Mouse (Mus musculus) heart, embryonic 11.5 days (tissue): ENCODE measurements around the gene Haus4. TPM values are rescaled to one million over a fixed set of nuclear protein-coding genes. Genes with fewer than 3 reads are reported as not detected.

Experiments used
- ATAC-seq: fragments of 200-750 bp; cut with Nextera tagmentation; replicated peaks from 2 replicates; pipeline ENCODE4 v1.8.0; 2017; ENCODE audit warnings: moderate library complexity; ENCODE audit not compliant: insufficient number of reproducible peaks, low FRiP score, low TSS enrichment
- H3K27ac ChIP-seq: fragments of 300-500 bp; sonication (generic); 2 replicates; pipeline ENCODE4 v1.5.1; 2014; ENCODE audit warnings: mild to moderate bottlenecking, low read depth, low read length
- H3K27me3 ChIP-seq: fragments of 300-500 bp; sonication (generic); 2 replicates; pipeline ENCODE4 v1.6.1; 2014; ENCODE audit warnings: mild to moderate bottlenecking, low read length, mixed read lengths; ENCODE audit not compliant: control insufficient read depth, insufficient read depth
- H3K36me3 ChIP-seq: fragments of 300-500 bp; sonication (generic); 2 replicates; pipeline ENCODE4 v1.6.1; 2014; ENCODE audit warnings: mild to moderate bottlenecking, low read length, moderate library complexity, mixed read lengths; ENCODE audit not compliant: control insufficient read depth, insufficient read depth
- H3K4me1 ChIP-seq: fragments of 300-500 bp; sonication (generic); 2 replicates; pipeline ENCODE4 v1.6.1; 2014; ENCODE audit warnings: low read length; ENCODE audit not compliant: control insufficient read depth, insufficient read depth
- H3K4me2 ChIP-seq: fragments of 300-500 bp; sonication (generic); 2 replicates; pipeline ENCODE4 v1.6.1; 2014; ENCODE audit warnings: mild to moderate bottlenecking, moderate library complexity
- H3K4me3 ChIP-seq: fragments of 300-500 bp; sonication (generic); 2 replicates; pipeline ENCODE4 v1.5.1; 2014; ENCODE audit warnings: low read depth, low read length
- H3K9ac ChIP-seq: fragments of 300-500 bp; sonication (generic); 2 replicates; pipeline ENCODE4 v1.6.1; 2014; ENCODE audit warnings: mild to moderate bottlenecking, low read depth, low read length, moderate library complexity
- H3K9me3 ChIP-seq: fragments of 300-500 bp; sonication (generic); replicated peaks from 2 replicates; pipeline ENCODE4 v1.6.1; 2016; ENCODE audit warnings: low read length; ENCODE audit not compliant: control insufficient read depth
- WGBS: fragments of 180-500 bp; shearing (Covaris S2); extraction: QIAGEN DNeasy Blood & Tissue Kit; methylation state at CpG from one replicate; pipeline ENCODE4 v1.1.7; 2014; ENCODE audit not compliant: insufficient replicate concordance; 5-methylcytosine and 5-hydroxymethylcytosine counted together
- polyA plus RNA-seq: library from polyadenylated mRNA; unstranded; fragments of >200 nt; fragmentation: Nextera tagmentation; extraction: Ambion mirVana; gene quantifications from 2 replicates; pipeline ENCODE4 v1.2.1, GENCODE M21; 2014

The Haus4 gene
- polyA plus RNA-seq, 1 experiment from 2014 or later, result 42.8 TPM

- Histone ChIP-seq H3K9me3 (no peaks in the 10 kb centered on the region), H3K4me1 (peaks cover 14% of the 10 kb centered on the region), H3K4me2 (peak overlapping the region; percentile 82), H3K36me3 (no peaks in the 10 kb centered on the region), H3K9ac (peak overlapping the region; percentile 69), H3K27ac (no peak overlapping the region), H3K27me3 (no peaks in the 10 kb centered on the region), H3K4me3 (no peak overlapping the region)
- 23% methylated on average over 5 of the region's 5 CpGs for WGBS
- no peak for ATAC-seq
Observed at GRCm38 (mm10) chr14:54528007-54528393, 26.4 kb downstream of the Haus4 start.

DNA sequence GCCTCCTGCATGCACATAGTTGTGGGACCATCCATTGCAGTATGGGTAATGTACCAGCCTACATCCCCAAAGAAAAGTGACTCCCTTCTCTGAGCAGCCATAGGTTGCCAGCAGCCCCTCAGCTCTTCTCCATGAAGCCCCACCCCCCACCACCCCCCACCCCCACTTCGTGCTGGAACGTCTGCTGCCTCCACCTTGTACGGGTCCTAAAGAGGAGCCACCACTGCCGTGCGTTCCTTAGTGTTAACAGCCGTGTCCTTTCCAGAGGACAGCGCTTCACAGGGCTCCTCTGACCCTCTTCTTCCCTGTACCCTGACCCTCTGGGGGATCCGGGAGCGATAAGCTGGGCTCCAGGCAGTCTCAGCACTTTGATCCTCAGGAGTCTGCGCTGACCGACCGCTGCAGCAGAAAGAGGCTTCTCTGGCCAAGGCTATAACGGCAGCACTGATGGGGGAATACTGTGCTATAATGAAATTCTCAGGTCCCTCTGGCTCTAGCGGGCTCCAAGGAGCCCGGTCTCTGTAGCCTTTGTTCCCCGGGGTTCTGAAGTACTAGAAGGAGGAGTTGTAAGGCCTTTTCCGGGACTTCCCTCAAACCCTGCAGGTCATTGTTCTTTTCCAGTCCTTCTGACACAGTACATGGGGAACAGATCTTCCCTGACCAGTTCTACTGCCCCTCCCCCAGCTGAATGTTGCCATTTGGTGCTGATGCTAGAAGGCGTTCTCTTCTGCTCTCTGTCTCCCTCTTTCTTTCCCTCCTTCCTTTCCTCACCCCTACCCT, 27.0 kb downstream of the Haus4 start:
- Histone ChIP-seq H3K4me2 (peak overlapping the region; percentile 82), H3K9me3 (no peaks in the 10 kb centered on the region), H3K4me1 (peaks cover 14% of the 10 kb centered on the region), H3K9ac (peak overlapping the region; percentile 69), H3K27ac (peak overlapping the region; percentile 51), H3K36me3 (no peaks in the 10 kb centered on the region), H3K4me3 (peak overlapping the region; percentile 36), H3K27me3 (no peaks in the 10 kb centered on the region)
- peak; percentile 59; the same call in 1 of the 2 replicates for ATAC-seq
- WGBS, result 0% methylated on average over 18 of the region's 18 CpGs

DNA sequence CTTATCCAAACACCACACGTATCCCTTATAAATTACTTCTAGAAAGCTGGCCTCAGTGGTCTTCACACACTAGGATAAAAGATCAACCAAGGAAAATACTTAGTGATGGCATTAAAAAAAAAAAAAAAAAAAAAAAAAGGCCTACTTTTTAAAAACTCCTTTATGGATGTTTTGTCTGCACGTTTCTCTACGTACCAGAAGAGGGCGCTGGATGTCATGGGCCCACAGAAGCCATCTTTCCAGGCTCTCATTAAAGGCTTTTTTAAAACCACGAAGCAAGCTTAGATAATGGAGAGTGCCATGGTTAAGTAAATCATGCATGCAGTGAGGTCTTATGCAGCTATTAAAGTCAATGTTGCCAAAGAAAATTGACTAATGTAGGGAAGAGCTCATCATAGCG, 30.8 kb downstream of the Haus4 start:
- no peaks in the 10 kb centered on the region for H3K27me3 ChIP-seq
- no peak overlapping the region for H3K27ac ChIP-seq
- H3K9me3 ChIP-seq, result no peaks in the 10 kb centered on the region
- 31% methylated on average over 6 of the region's 6 CpGs for WGBS
- H3K4me1 ChIP-seq, result peaks cover 11% of the 10 kb centered on the region
- no peaks in the 10 kb centered on the region for H3K36me3 ChIP-seq
- H3K9ac ChIP-seq, result no peak overlapping the region
- no peak for ATAC-seq
- H3K4me3 ChIP-seq, result no peak overlapping the region
- H3K4me2 ChIP-seq, result no peak overlapping the region

- WGBS, result 3% methylated on average over 17 of the region's 17 CpGs
- peaks cover 8% of the 10 kb centered on the region for H3K4me1 ChIP-seq
- H3K36me3 ChIP-seq, result peaks cover 31% of the 10 kb centered on the region
- H3K4me2 ChIP-seq, result peak overlapping the region; percentile 84
- H3K27ac ChIP-seq, result peak overlapping the region; percentile 70
- no peaks in the 10 kb centered on the region for H3K27me3 ChIP-seq
- peak overlapping the region; percentile 85 for H3K9ac ChIP-seq
- no peaks in the 10 kb centered on the region for H3K9me3 ChIP-seq
- peak; percentile 50; the same call in 1 of the 2 replicates for ATAC-seq
- peak overlapping the region; percentile 78 for H3K4me3 ChIP-seq
Observed at GRCm38 (mm10) chr14:54516710-54517310, 37.6 kb downstream of the Haus4 start.

DNA sequence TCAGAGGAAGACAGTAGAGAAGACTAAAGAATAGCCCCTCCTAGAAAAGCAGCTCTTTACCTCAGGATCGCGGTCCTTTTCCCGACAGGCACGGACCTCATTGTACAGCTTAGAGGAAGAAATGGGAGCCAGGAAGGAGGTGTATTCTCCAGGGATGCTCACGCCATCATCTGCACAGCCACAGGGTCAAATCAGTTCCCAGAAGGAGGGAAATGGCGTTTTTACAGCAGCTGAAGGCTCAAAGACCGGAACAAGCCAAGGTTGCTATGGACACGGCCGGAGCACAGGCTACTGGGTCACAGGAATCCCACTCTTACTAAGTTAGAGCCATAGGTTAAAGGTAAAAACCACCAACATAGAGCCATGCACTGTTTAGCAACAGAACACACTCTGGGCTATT, 44.6 kb downstream of the Haus4 start:
- WGBS, result 91% methylated on average over 9 of the region's 9 CpGs
- Histone ChIP-seq H3K9ac (no peak overlapping the region), H3K4me3 (no peak overlapping the region), H3K27me3 (no peaks in the 10 kb centered on the region), H3K36me3 (peaks cover 69% of the 10 kb centered on the region), H3K9me3 (no peaks in the 10 kb centered on the region), H3K4me2 (no peak overlapping the region), H3K27ac (no peak overlapping the region), H3K4me1 (no peaks in the 10 kb centered on the region)
- no peak for ATAC-seq

DNA sequence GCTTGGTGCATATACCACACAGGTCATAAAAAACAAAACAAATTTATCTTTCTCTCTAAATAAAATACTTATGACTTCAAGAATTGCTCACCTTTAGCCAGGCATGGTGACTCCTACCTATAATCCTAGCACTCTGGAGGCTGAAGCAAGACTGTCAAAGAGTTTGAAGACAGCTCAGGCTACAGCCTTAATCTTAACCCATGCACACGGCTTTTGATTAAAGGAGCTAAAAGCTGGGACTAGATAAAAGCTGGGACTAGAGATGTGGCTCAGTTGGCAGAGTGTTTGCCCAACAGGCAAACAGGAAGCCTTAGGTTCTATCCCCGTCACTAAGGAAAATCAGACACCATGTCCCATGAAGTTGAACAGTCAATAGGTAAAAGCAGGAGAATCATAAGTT, 51.3 kb downstream of the Haus4 start:
- no peak for ATAC-seq
- H3K9ac ChIP-seq, result no peak overlapping the region
- 59% methylated on average over 2 of the region's 2 CpGs for WGBS
- no peaks in the 10 kb centered on the region for H3K9me3 ChIP-seq
- H3K27ac ChIP-seq, result no peak overlapping the region
- no peaks in the 10 kb centered on the region for H3K4me1 ChIP-seq
- no peak overlapping the region for H3K4me3 ChIP-seq
- H3K36me3 ChIP-seq, result peaks cover 10% of the 10 kb centered on the region
- H3K4me2 ChIP-seq, result no peak overlapping the region
- no peaks in the 10 kb centered on the region for H3K27me3 ChIP-seq

GRCm38 (mm10) chr14:54501365-54501764, 53.1 kb downstream of the Haus4 start:
- Histone ChIP-seq H3K27ac (no peak overlapping the region), H3K9ac (no peak overlapping the region), H3K9me3 (no peaks in the 10 kb centered on the region), H3K4me1 (no peaks in the 10 kb centered on the region), H3K27me3 (no peaks in the 10 kb centered on the region), H3K4me2 (no peak overlapping the region), H3K4me3 (no peak overlapping the region), H3K36me3 (no peaks in the 10 kb centered on the region)
- WGBS, result 42% methylated on average over 2 of the region's 2 CpGs
- ATAC-seq, result no peak

DNA sequence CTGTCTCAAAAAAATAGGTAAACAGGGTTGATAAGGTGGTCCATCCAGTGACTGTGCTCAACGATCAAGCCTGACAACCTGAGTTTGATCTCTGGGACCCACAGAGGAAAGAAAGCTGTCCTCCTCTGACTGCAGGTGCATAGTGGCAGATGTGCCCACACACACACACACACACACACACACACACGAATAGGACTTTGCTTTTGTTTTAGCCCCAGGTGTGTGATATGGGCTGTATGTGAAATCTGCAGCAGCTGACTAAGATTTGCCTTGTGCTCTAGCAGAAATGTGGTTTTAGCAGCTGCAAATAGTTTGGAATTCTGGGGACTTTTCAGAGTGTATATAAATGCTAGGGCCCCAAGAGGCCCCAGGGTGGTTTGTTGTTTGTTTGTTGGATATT, 55.1 kb downstream of the Haus4 start:
- no peaks in the 10 kb centered on the region for H3K27me3 ChIP-seq
- WGBS, result 71% methylated on average over 2 of the region's 2 CpGs
- H3K9me3 ChIP-seq, result no peaks in the 10 kb centered on the region
- H3K4me2 ChIP-seq, result no peak overlapping the region
- H3K4me1 ChIP-seq, result no peaks in the 10 kb centered on the region
- no peak overlapping the region for H3K4me3 ChIP-seq
- no peak overlapping the region for H3K27ac ChIP-seq
- H3K9ac ChIP-seq, result no peak overlapping the region
- no peaks in the 10 kb centered on the region for H3K36me3 ChIP-seq
- no peak for ATAC-seq

- Histone ChIP-seq H3K4me3 (no peak overlapping the region), H3K27me3 (no peaks in the 10 kb centered on the region), H3K4me2 (no peak overlapping the region), H3K27ac (no peak overlapping the region), H3K9ac (no peak overlapping the region), H3K4me1 (no peaks in the 10 kb centered on the region), H3K36me3 (no peaks in the 10 kb centered on the region), H3K9me3 (no peaks in the 10 kb centered on the region)
- WGBS, result 78% methylated on average over 14 of the region's 14 CpGs
- no peak for ATAC-seq
Observed at GRCm38 (mm10) chr14:54496706-54497105, 57.7 kb downstream of the Haus4 start.
